Mouse (Mus musculus) cerebellum, adult 9-11 months (tissue): ENCODE results near the gene Phpt1.

Experiments
- DNase-seq: peaks from one replicate; pipeline ENCODE4 v3.0.0; 2022

The Phpt1 gene

GRCm38 (mm10) chr2:25581901-25582301 lies 6.9 kb upstream of the Phpt1 start:
- DNase-seq: peak; percentile 97

GRCm38 (mm10) chr2:25581294-25581864 lies 6.4 kb upstream of the Phpt1 start, which contains the start of gene Ajm1:
Ajm1 (minus strand) TSS chr2:25581757.
- peak; percentile 92 for DNase-seq

GRCm38 (mm10) chr2:25580621-25581101 lies 5.6 kb upstream of the Phpt1 start:
- DNase-seq: peak; percentile 78

GRCm38 (mm10) chr2:25579737-25580460 lies 4.9 kb upstream of the Phpt1 start:
- DNase-seq: peak; percentile 87

GRCm38 (mm10) chr2:25578796-25579736 lies 4.0 kb upstream of the Phpt1 start:
- DNase-seq: peak; percentile 80

GRCm38 (mm10) chr2:25577951-25578795 lies 3.1 kb upstream of the Phpt1 start:
- peak; percentile 67 for DNase-seq

GRCm38 (mm10) chr2:25576965-25577891 lies 2.2 kb upstream of the Phpt1 start:
- peak; percentile 58 for DNase-seq

GRCm38 (mm10) chr2:25576028-25576850 lies 1.2 kb upstream of the Phpt1 start:
- peak; percentile 64 for DNase-seq

GRCm38 (mm10) chr2:25575432-25576027 lies 506 bp upstream of the Phpt1 start:
- DNase-seq: peak; percentile 81

GRCm38 (mm10) chr2:25574136-25574535 lies 888 bp downstream of the Phpt1 start:
- no peak for DNase-seq

- peak; percentile 58 for DNase-seq
Measured at GRCm38 (mm10) chr2:25573068-25573467, 2.0 kb downstream of the Phpt1 start.

GRCm38 (mm10) chr2:25571221-25571620 lies 3.8 kb downstream of the Phpt1 start:
- DNase-seq: peak; percentile 35

GRCm38 (mm10) chr2:25569323-25569722 lies 5.7 kb downstream of the Phpt1 start:
- DNase-seq: peak; percentile 38

- DNase-seq: peak; percentile 32
Measured at GRCm38 (mm10) chr2:25568473-25569019, 6.5 kb downstream of the Phpt1 start.

GRCm38 (mm10) chr2:25566558-25566957 lies 8.5 kb downstream of the Phpt1 start:
- no peak for DNase-seq

- DNase-seq: peak; percentile 51
Measured at GRCm38 (mm10) chr2:25565741-25566140, 9.3 kb downstream of the Phpt1 start.

- DNase-seq: peak; percentile 88
Measured at GRCm38 (mm10) chr2:25561946-25562345, 13.1 kb downstream of the Phpt1 start.

- DNase-seq: peak; percentile 34
Measured at GRCm38 (mm10) chr2:25560551-25560950, 14.5 kb downstream of the Phpt1 start.

GRCm38 (mm10) chr2:25558774-25559173 lies 16.2 kb downstream of the Phpt1 start:
- no peak for DNase-seq
